Mouse (Mus musculus) CH12.LX (cell line): ENCODE data around the gene Gatd1. TPM values are rescaled to one million over a fixed set of nuclear protein-coding genes. Genes with fewer than 3 reads are reported as not detected.

Experiments
- DNase-seq: peaks from one replicate; pipeline ENCODE4 v3.0.0-alpha.2; 2013; ENCODE audit errors: extremely low read depth
- H3K27ac ChIP-seq: 2 replicates; pipeline ENCODE4 v1.5.1; 2012; ENCODE audit warnings: low read depth, mild to moderate bottlenecking, control low read depth, moderate library complexity; ENCODE audit not compliant: insufficient read depth
- H3K27me3 ChIP-seq: replicated peaks from 2 replicates; pipeline ENCODE3; 2012; ENCODE audit warnings: inconsistent platforms
- H3K36me3 ChIP-seq, 2 experiments: replicated peaks in 1 of 2; 2 replicates each; pipeline versions ENCODE3 to v1.6.1; 2012; ENCODE audit warnings: inconsistent platforms in 1 of 2, low read length in 1 of 2, mild to moderate bottlenecking in 1 of 2, mixed read lengths in 1 of 2, moderate library complexity in 1 of 2; ENCODE audit not compliant: control insufficient read depth in 1 of 2, insufficient read depth in 1 of 2
- H3K4me1 ChIP-seq, 2 experiments: 2 replicates each; pipeline ENCODE4 v1.6.1; 2012; ENCODE audit warnings: inconsistent platforms in 1 of 2, moderate library complexity in 1 of 2; ENCODE audit not compliant: insufficient read depth in 2 of 2, control insufficient read depth in 1 of 2
- H3K4me2 ChIP-seq: 2 replicates; pipeline ENCODE4 v1.6.1; 2012; ENCODE audit warnings: low read depth, mild to moderate bottlenecking, control low read depth; ENCODE audit not compliant: poor library complexity, insufficient read depth, severe bottlenecking
- H3K4me3 ChIP-seq, 3 experiments: fragments of 150-350 bp in 1 of 3; sonication (generic) in 1 of 3; replicated peaks in 1 of 3; 2 replicates each; pipeline versions ENCODE3 to v1.5.1; 2011 to 2012; ENCODE audit warnings: low read depth in 2 of 3, low read length in 2 of 3, mild to moderate bottlenecking in 2 of 3, moderate library complexity in 2 of 3, control low read depth in 1 of 3, improper control_type of control experiment in 1 of 3, inconsistent platforms in 1 of 3, mixed read lengths in 1 of 3; ENCODE audit not compliant: poor library complexity in 1 of 3
- H3K79me2 ChIP-seq: replicated peaks from 2 replicates; pipeline ENCODE4 v1.6.1; 2012; ENCODE audit warnings: mild to moderate bottlenecking, moderate library complexity; ENCODE audit not compliant: control insufficient read depth, poor library complexity, insufficient read depth, severe bottlenecking; ENCODE audit errors: extremely low read depth
- H3K9ac ChIP-seq: 2 replicates; pipeline ENCODE4 v1.6.1; 2012; ENCODE audit warnings: low read depth, mild to moderate bottlenecking, control low read depth, moderate library complexity; ENCODE audit not compliant: insufficient read depth
- H3K9me3 ChIP-seq: replicated peaks from 2 replicates; pipeline ENCODE3; 2012; ENCODE audit warnings: low read length, inconsistent platforms, mixed read lengths
- CTCF ChIP-seq, 2 experiments: IDR thresholded peaks in 1 of 2; conservative IDR thresholded peaks in 1 of 2; 2 replicates each; pipeline ENCODE4 v1.5.1; 2011 to 2012; ENCODE audit warnings: low read depth in 2 of 2, low read length in 2 of 2, improper control_type of control experiment in 1 of 2, inconsistent platforms in 1 of 2, mild to moderate bottlenecking in 1 of 2, moderate library complexity in 1 of 2
- ELF1 ChIP-seq: IDR thresholded peaks from 2 replicates; pipeline ENCODE4 v1.6.1; 2014; ENCODE audit warnings: low read depth, mild to moderate bottlenecking, inconsistent platforms, low read length, improper control_type of control experiment
- JUND ChIP-seq: conservative IDR thresholded peaks from 2 replicates; pipeline ENCODE4 v1.6.1; 2011; ENCODE audit warnings: low read depth, low read length, improper control_type of control experiment
- MAX ChIP-seq: IDR thresholded peaks from 2 replicates; pipeline ENCODE4 v1.6.1; 2011; ENCODE audit warnings: low read length, improper control_type of control experiment
- MAZ ChIP-seq: IDR thresholded peaks from 2 replicates; pipeline ENCODE4 v1.6.1; 2012; ENCODE audit warnings: low read depth, mild to moderate bottlenecking, inconsistent platforms, low read length, improper control_type of control experiment, moderate library complexity
- MXI1 ChIP-seq: IDR thresholded peaks from 2 replicates; pipeline ENCODE4 v1.6.1; 2011; ENCODE audit warnings: mild to moderate bottlenecking, low read depth, low read length, improper control_type of control experiment
- MYC ChIP-seq: IDR thresholded peaks from 2 replicates; pipeline ENCODE4 v1.6.1; 2011; ENCODE audit warnings: low read depth, mild to moderate bottlenecking, improper control_type of control experiment, low read length
- NRF1 ChIP-seq: IDR thresholded peaks from 2 replicates; pipeline ENCODE4 v1.6.1; 2014; ENCODE audit warnings: low read depth, mild to moderate bottlenecking, inconsistent platforms, low read length, improper control_type of control experiment, moderate library complexity
- POLR2AphosphoS2 ChIP-seq: IDR thresholded peaks from 2 replicates; pipeline ENCODE4 v1.6.1; 2011; ENCODE audit warnings: low read depth, low read length, improper control_type of control experiment
- RAD21 ChIP-seq: IDR thresholded peaks from 2 replicates; pipeline ENCODE4 v1.6.1; 2011; ENCODE audit warnings: low read depth, mild to moderate bottlenecking, low read length, improper control_type of control experiment, moderate library complexity
- SIN3A ChIP-seq: IDR thresholded peaks from 2 replicates; pipeline ENCODE4 v1.6.1; 2012; ENCODE audit warnings: low read length, improper control_type of control experiment, inconsistent platforms
- SMC3 ChIP-seq: IDR thresholded peaks from 2 replicates; pipeline ENCODE4 v1.6.1; 2011; ENCODE audit warnings: low read depth, low read length, improper control_type of control experiment
- TBP ChIP-seq: conservative IDR thresholded peaks from 2 replicates; pipeline ENCODE4 v1.6.1; 2011; ENCODE audit warnings: low read depth, low read length, improper control_type of control experiment
- TCF12 ChIP-seq: IDR thresholded peaks from 2 replicates; pipeline ENCODE4 v1.6.1; 2014; ENCODE audit warnings: low read depth, mild to moderate bottlenecking, inconsistent platforms, low read length, improper control_type of control experiment
- USF1 ChIP-seq: IDR thresholded peaks from 2 replicates; pipeline ENCODE4 v1.6.1; 2014; ENCODE audit warnings: low read depth, mild to moderate bottlenecking, inconsistent platforms, low read length, improper control_type of control experiment
- ZC3H11A ChIP-seq: IDR thresholded peaks from 2 replicates; pipeline ENCODE4 v1.6.1; 2012; ENCODE audit warnings: low read depth, mild to moderate bottlenecking, inconsistent platforms, low read length, improper control_type of control experiment
- ZNF384 ChIP-seq: IDR thresholded peaks from 2 replicates; pipeline ENCODE4 v1.6.1; 2012; ENCODE audit warnings: low read depth, low read length, improper control_type of control experiment, inconsistent platforms
- dilution Hi-C: fragments of 300-500 bp; cut with MboI; formaldehyde crosslinking; loops from 2 replicates; pipeline ENCODE4 v1.14.3; 2020; ENCODE audit warnings: low sequenced_read_pairs; ENCODE audit not compliant: extremely low pct_unique_long_range_greater_than_20kb, extremely low pct_ligation_motif_present
- in situ Hi-C: fragments of 300-500 bp; cut with MboI; formaldehyde crosslinking; loops from 3 replicates; pipeline ENCODE4 v1.14.3; 2019; ENCODE audit warnings: low sequenced_read_pairs, low pct_ligation_motif_present, low pct_unique_long_range_greater_than_20kb, mixed read lengths
- polyA plus RNA-seq: library from polyadenylated mRNA; unstranded; fragments of >175 nt; gene quantifications from 2 replicates; pipeline ENCODE4 v1.2.1, GENCODE M21; 2012; ENCODE audit warnings: low read depth; ENCODE audit not compliant: insufficient read length
- total RNA-seq, 2 experiments: library from RNA; depleted of rRNA; stranded (reverse); fragments of 300-350 nt in 1 of 2; fragments of >200 nt in 1 of 2; gene quantifications; 2 replicates each; pipeline ENCODE4 v1.2.3; 2012 to 2014

The Gatd1 gene
- total and polyA plus RNA-seq, 3 experiments, result 21.2 to 31.4 (median 29.6) TPM

GRCm38 (mm10) chr7:141395348-141395747 lies 18.6 kb downstream of the Gatd1 start:
- H3K4me2 ChIP-seq, result no peak overlapping the region
- peaks cover 4 to 31% of the 10 kb centered on the region in 2 experiments for H3K4me1 ChIP-seq
- no peaks in the 10 kb centered on the region for H3K27me3 ChIP-seq
- peaks cover 18% of the 10 kb centered on the region for H3K79me2 ChIP-seq
- dilution Hi-C loops, result no loop called here
- H3K9ac ChIP-seq, result no peak overlapping the region
- DNase-seq, result no peak
- H3K36me3 ChIP-seq, result peaks cover 31 to 48% of the 10 kb centered on the region in 2 experiments
- H3K4me3 ChIP-seq, result no peak overlapping the region
- H3K27ac ChIP-seq, result no peak overlapping the region
- TF ChIP-seq POLR2AphosphoS2 (no peak), USF1 (no peak), ZC3H11A (no peak), SMC3 (no peak), TBP (no peak)
- H3K9me3 ChIP-seq, result no peaks in the 10 kb centered on the region
- in situ Hi-C loops, result no loop called here

- Histone ChIP-seq H3K4me1 (peaks cover 4 to 31% of the 10 kb centered on the region in 2 experiments), H3K36me3 (peaks cover 26 to 43% of the 10 kb centered on the region in 2 experiments), H3K4me2 (no peak overlapping the region), H3K79me2 (peaks cover 18% of the 10 kb centered on the region), H3K27me3 (peaks cover 4% of the 10 kb centered on the region), H3K4me3 (no peak overlapping the region), H3K9ac (no peak overlapping the region)
- in situ Hi-C loops, result no loop called here
- dilution Hi-C loops, result no loop called here
- TF ChIP-seq SIN3A (peak; percentile 66; the same call in 1 of the 2 replicates), MXI1 (peak; percentile 87), JUND (no peak), SMC3 (peak; percentile 37), TCF12 (no peak), MAZ (no peak), ZNF384 (peak; percentile 35; the same call in 1 of the 2 replicates), MAX (0 out of 2 replicates have a peak, but pooled peaks have one; percentile 17), CTCF (conservative IDR thresholded peaks at IDR 0.05 in 1 of 2, IDR thresholded peaks at IDR 0.05 in 1 of 2; ENCODE audit: low read depth in 2 of 2, low read length in 2 of 2) (peak; percentile 76 to 78), NRF1 (0 out of 2 replicates have a peak, but pooled peaks have one; percentile 15), MYC (peak; percentile 56; the same call in 1 of the 2 replicates), RAD21 (peak; percentile 30), ELF1 (no peak)
- TF ChIP-seq, all 38 proteins: peak for 9
- Histone ChIP-seq H3K9me3 (no peaks in the 10 kb centered on the region), H3K27ac (no peak overlapping the region)
- peak; percentile 84 for DNase-seq
These were observed 19.2 kb downstream of the Gatd1 start for GRCm38 (mm10) chr7:141394771-141395170.
